Mouse (Mus musculus) yolk sac, embryonic 10.5 days (tissue): ENCODE results near the gene Acp4.
"Not testable (repeated sequence)": the region's sequence is repeated elsewhere in the genome, so short reads cannot be mapped to it uniquely, and the experiment has no call there.

Experiments
- DNase-seq: peaks from one replicate; pipeline ENCODE4 v3.0.0-alpha.2; 2017; ENCODE audit warnings: low spot score

Acp4 gene

GRCm38 (mm10) chr7:44257278-44257677 is at the start of gene Acp4:
Gene Acp4, minus strand, starts transcription at chr7:44257378.
- no peak for DNase-seq

- no peak for DNase-seq
These were observed 49.5 kb upstream of the Acp4 start, which contains the start of gene Clec11a for GRCm38 (mm10) chr7:44306516-44307240. Gene Clec11a, minus strand, starts transcription at chr7:44306902.

GRCm38 (mm10) chr7:44305686-44306085 is 48.5 kb upstream of the Acp4 start:
- DNase-seq: no peak

- DNase-seq: peak; percentile 97
These were observed 47.8 kb upstream of the Acp4 start for GRCm38 (mm10) chr7:44304775-44305641.

- no peak for DNase-seq
These were observed 47.2 kb upstream of the Acp4 start for GRCm38 (mm10) chr7:44304463-44304774.

GRCm38 (mm10) chr7:44303346-44304340 is 46.5 kb upstream of the Acp4 start:
- DNase-seq: no peak

- DNase-seq: not testable (repeated sequence)
These were observed 40.3 kb upstream of the Acp4 start for GRCm38 (mm10) chr7:44297501-44297900.

- DNase-seq: no peak
These were observed 34.2 kb upstream of the Acp4 start for GRCm38 (mm10) chr7:44291418-44291817.

- DNase-seq: no peak
These were observed 33.8 kb upstream of the Acp4 start for GRCm38 (mm10) chr7:44290986-44291385.

GRCm38 (mm10) chr7:44287760-44288159 is 30.6 kb upstream of the Acp4 start:
- no peak for DNase-seq

GRCm38 (mm10) chr7:44281586-44281985 is 24.4 kb upstream of the Acp4 start:
- DNase-seq: no peak

GRCm38 (mm10) chr7:44280959-44281358 is 23.8 kb upstream of the Acp4 start:
- DNase-seq: no peak

- DNase-seq: no peak
These were observed 20.1 kb upstream of the Acp4 start for GRCm38 (mm10) chr7:44277250-44277622.

- no peak for DNase-seq
These were observed 19.5 kb upstream of the Acp4 start for GRCm38 (mm10) chr7:44276461-44277249.

GRCm38 (mm10) chr7:44275546-44275945 is 18.4 kb upstream of the Acp4 start:
- no peak for DNase-seq

GRCm38 (mm10) chr7:44274096-44274495 is 16.9 kb upstream of the Acp4 start:
- DNase-seq: no peak

GRCm38 (mm10) chr7:44273446-44273845 is 16.3 kb upstream of the Acp4 start:
- DNase-seq: no peak

- no peak for DNase-seq
These were observed 15.4 kb upstream of the Acp4 start for GRCm38 (mm10) chr7:44272546-44272945.

- no peak for DNase-seq
These were observed 14.1 kb upstream of the Acp4 start for GRCm38 (mm10) chr7:44271309-44271708.

- no peak for DNase-seq
These were observed 12.2 kb upstream of the Acp4 start for GRCm38 (mm10) chr7:44269397-44269796.

- DNase-seq: no peak
These were observed 10.9 kb upstream of the Acp4 start for GRCm38 (mm10) chr7:44268117-44268516.
